Mouse (Mus musculus) embryonic fibroblast, embryonic 13.5 days (primary cell): ENCODE data around the gene Msh2. TPM values are rescaled to one million over a fixed set of nuclear protein-coding genes. Genes with fewer than 3 reads are reported as not detected.
"Not testable (repeated sequence)": the region's sequence is repeated elsewhere in the genome, so short reads cannot be mapped to it uniquely, and the experiment has no call there.

ENCODE experiments used
- H3K27ac ChIP-seq: 2 replicates; pipeline ENCODE4 v1.5.1; 2012; ENCODE audit warnings: low read length, control low read depth, inconsistent platforms; ENCODE audit not compliant: insufficient read depth
- H3K4me1 ChIP-seq: 2 replicates; pipeline ENCODE4 v1.6.1; 2011; ENCODE audit warnings: low read length; ENCODE audit not compliant: control insufficient read depth, insufficient read depth
- H3K4me3 ChIP-seq: 2 replicates; pipeline ENCODE4 v1.5.1; 2011; ENCODE audit warnings: mild to moderate bottlenecking, control low read depth, low read length; ENCODE audit not compliant: insufficient read depth
- CTCF ChIP-seq: IDR thresholded peaks from 2 replicates; pipeline ENCODE4 v1.5.1; 2011; ENCODE audit warnings: mild to moderate bottlenecking, control low read depth, low read length, moderate library complexity, borderline replicate concordance; ENCODE audit not compliant: insufficient read depth
- POLR2A ChIP-seq: IDR thresholded peaks from 2 replicates; pipeline ENCODE4 v1.6.1; 2011; ENCODE audit warnings: low read depth, mild to moderate bottlenecking, control low read depth, low read length, moderate library complexity
- polyA plus RNA-seq: library from polyadenylated mRNA; stranded (reverse); fragments of >200 nt; gene quantifications from 2 replicates; pipeline ENCODE4 v1.2.4, GENCODE M21; 2011; ENCODE audit warnings: low read depth; ENCODE audit not compliant: missing spikeins, insufficient read length

Gene Msh2
- polyA plus RNA-seq: 24.8 and 32.1 TPM in 2 replicates

DNA sequence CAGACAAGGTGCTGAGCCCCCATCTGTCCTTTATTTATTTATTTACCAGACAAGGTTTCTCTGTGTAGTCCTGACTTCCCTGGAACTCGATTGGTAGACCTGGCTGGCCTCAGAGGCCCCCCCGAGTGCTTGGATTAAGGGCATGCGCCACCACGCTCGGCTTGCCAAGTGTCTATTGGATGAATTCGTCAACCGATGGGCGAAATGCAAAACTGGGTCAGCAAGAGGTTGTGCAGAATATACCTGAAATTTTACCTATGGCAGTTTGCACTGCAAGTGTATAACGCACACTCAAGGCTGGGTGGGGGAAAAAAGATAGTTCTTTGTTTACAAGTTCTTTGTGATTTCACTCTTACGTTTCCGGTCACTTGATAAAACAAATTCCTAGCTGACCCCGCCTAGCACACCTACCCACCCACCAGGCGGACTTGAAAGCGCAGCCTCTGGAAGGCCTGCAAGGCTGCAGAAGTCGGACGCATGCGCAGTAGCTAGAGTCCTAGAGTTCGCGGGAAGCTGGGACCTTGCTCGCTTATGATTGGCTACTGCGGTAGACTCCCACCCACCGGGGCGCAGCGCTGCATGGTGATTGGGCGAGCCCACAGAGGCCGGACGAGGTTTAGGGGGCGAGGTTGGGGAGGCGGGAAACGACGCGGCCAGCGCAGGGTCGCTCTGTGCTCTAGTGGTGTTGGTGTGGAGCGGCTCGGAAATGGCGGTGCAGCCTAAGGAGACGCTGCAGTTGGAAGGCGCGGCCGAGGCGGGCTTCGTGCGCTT is at the start of gene Msh2:
Gene Msh2, plus strand, starts transcription at position 441 of the 771 bp plus-strand sequence.
- H3K4me1 ChIP-seq: no peaks in the 10 kb centered on the region
- TF ChIP-seq CTCF (no peak), POLR2A (peak; percentile 79)
- no peak within 1 kb of the TSS for H3K27ac ChIP-seq
- H3K4me3 ChIP-seq: peak within 1 kb of the TSS; percentile 78

- no peak overlapping the region for H3K4me3 ChIP-seq
- TF ChIP-seq CTCF (no peak), POLR2A (no peak)
- H3K27ac ChIP-seq: no peak overlapping the region
- no peaks in the 10 kb centered on the region for H3K4me1 ChIP-seq
Measured at GRCm38 (mm10) chr17:87625510-87626086, 46.5 kb upstream of the Msh2 start.

- TF ChIP-seq CTCF (no peak), POLR2A (no peak)
- Histone ChIP-seq H3K4me3 (no peak overlapping the region), H3K27ac (no peak overlapping the region), H3K4me1 (no peaks in the 10 kb centered on the region)
Measured at GRCm38 (mm10) chr17:87628144-87628543, 44.0 kb upstream of the Msh2 start.

GRCm38 (mm10) chr17:87628706-87629105 is 43.4 kb upstream of the Msh2 start:
- H3K27ac ChIP-seq: no peak overlapping the region
- no peak overlapping the region for H3K4me3 ChIP-seq
- no peaks in the 10 kb centered on the region for H3K4me1 ChIP-seq
- TF ChIP-seq POLR2A (no peak), CTCF (no peak)

DNA sequence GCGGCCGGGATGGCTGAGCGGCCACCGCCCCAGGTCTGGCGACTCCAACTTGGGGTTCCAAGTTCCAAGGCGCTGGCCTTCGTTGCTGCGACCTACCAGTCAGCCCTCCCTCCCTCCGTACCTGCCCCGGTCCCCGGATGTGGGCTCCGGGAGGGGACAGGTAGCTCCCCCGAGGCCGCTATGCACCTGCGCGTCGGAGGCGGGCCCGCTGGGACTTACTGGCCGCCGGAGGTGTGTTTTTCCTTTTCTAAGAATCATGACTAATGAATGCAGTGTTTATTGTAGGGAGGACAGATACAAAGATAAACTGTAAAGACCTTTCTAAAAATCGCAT is 35.1 kb upstream of the Msh2 start:
- TF ChIP-seq POLR2A (no peak), CTCF (no peak)
- H3K4me3 ChIP-seq: 0 out of 2 replicates have a peak overlapping the region, but pooled peaks have one; percentile 19
- no peaks in the 10 kb centered on the region for H3K4me1 ChIP-seq
- no peak overlapping the region for H3K27ac ChIP-seq

DNA sequence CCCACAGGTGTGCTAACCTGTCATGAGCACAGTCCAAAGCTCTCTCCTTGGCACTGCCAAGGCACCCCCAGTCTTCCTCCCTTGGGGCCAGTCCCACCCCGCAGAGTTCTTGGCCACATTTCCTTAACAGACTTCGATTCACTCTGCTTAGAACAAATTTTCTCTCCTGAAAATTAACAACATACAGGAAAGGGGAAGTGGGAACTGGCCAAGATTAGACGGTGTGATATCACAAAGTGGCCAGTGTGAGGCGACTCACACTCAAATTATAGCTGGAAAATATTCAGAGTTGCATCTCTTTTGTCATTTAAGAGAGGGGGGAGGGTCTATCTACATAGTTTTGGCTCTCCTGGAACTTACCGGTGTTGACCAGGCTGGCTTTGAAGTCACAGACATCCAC is 32.9 kb upstream of the Msh2 start:
- TF ChIP-seq CTCF (no peak), POLR2A (no peak)
- Histone ChIP-seq H3K4me3 (no peak overlapping the region), H3K4me1 (no peaks in the 10 kb centered on the region), H3K27ac (no peak overlapping the region)

DNA sequence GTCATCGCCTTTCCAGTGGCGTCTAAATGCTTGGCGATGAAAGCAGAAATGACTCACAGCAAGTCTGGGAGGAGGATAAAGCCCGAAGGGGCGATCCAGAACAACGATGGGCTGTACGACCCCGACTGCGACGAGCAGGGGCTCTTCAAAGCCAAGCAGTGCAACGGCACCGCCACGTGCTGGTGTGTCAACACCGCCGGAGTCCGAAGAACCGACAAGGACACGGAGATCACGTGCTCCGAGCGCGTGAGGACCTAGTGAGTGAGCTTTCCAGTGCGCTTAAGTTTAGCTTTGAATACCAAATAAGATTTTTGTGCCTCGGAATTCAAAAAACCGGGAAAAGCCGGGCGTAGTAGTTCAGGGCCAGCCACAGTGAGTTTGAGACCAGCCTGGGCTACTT is 31.9 kb upstream of the Msh2 start:
- TF ChIP-seq POLR2A (no peak), CTCF (no peak)
- Histone ChIP-seq H3K27ac (no peak overlapping the region), H3K4me3 (no peak overlapping the region), H3K4me1 (no peaks in the 10 kb centered on the region)

GRCm38 (mm10) chr17:87641006-87641405 is 31.1 kb upstream of the Msh2 start:
- TF ChIP-seq CTCF (no peak), POLR2A (no peak)
- H3K4me1 ChIP-seq: no peaks in the 10 kb centered on the region
- H3K27ac ChIP-seq: no peak overlapping the region
- H3K4me3 ChIP-seq: no peak overlapping the region

- Histone ChIP-seq H3K27ac (no peak overlapping the region), H3K4me1 (no peaks in the 10 kb centered on the region), H3K4me3 (no peak overlapping the region)
- TF ChIP-seq CTCF: no peak
- no peak for TF ChIP-seq POLR2A
Measured at GRCm38 (mm10) chr17:87642744-87643143, 29.4 kb upstream of the Msh2 start.

GRCm38 (mm10) chr17:87655616-87656015 is 16.5 kb upstream of the Msh2 start:
- not testable (repeated sequence) for H3K4me3 ChIP-seq, H3K27ac ChIP-seq

GRCm38 (mm10) chr17:87661958-87662573 is 10.1 kb upstream of the Msh2 start:
- H3K27ac ChIP-seq, H3K4me1 ChIP-seq, H3K4me3 ChIP-seq: not testable (repeated sequence)

More at GRCm38 (mm10) chr17:87655616-87656015, 16.5 kb upstream of the Msh2 start:
- H3K4me1 ChIP-seq: not testable (repeated sequence)
